Mouse (Mus musculus): ENCODE measurements around the gene Acbd6. TPM values are rescaled to one million over a fixed set of nuclear protein-coding genes. Genes with fewer than 3 reads are reported as not detected.

Gene Acbd6
- 34.3 and 38.3 TPM in 2 replicates for polyA plus RNA-seq (2015; fragmentation: Nextera tagmentation; extraction: Ambion mirVana)

DNA sequence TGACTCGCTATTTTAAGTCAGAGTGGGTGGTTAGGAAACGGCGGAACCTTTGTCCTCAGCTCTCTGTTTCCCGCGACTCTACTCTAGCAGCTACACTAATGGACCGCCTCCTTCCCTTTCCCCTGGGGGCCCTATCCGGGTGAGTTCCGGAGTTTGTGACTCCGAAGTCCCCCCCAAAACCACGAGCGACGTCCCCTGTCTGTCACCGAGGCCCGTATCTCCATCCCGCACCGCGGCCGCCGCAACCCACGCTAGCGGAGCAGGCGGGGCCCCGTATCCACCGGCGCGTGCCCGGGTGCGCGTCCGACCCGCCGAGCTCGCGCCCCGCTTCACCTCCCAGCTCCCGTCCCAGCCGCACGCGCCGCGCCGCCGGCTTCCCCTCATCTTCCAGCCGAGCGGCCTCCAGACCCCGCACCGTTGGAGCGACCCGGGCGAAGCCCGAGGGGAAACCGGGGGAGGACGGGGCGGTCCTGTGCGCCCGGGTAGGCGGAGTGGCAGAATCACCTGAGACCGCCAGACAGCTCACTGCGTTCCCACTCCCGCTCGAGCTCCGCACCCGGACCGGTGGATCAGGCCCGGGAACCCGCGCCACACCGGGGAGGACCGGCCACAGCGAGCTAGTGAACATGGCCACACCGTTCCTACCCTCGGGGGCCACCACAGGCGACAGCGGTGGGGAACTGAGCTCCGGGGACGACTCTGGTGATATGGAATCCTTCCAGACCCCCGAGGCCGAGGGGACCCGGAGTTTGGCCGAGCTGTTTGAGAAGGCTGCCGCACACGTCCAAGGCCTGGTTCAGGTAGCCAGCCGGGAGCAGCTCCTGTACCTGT, at the start of gene Acbd6:
Acbd6 (plus strand) TSS at position 109 of the 831 bp plus-strand sequence.
- Histone ChIP-seq H3K4me2 (ENCODE audit: low read depth, low read length) (peak within 1 kb of the TSS; percentile 76), H3K36me3 (replicated peaks; ENCODE audit: insufficient read depth, low read length) (no peaks in the 10 kb centered on the region), H3K9me3 (ENCODE audit: low read length) (no peaks in the 10 kb centered on the region), H3K9ac (replicated peaks) (peak within 1 kb of the TSS; percentile 93), H3K4me3 (ENCODE audit: low read depth, low read length) (peak within 1 kb of the TSS; percentile 93), H3K27me3 (ENCODE audit: insufficient read depth, low read length) (no peaks in the 10 kb centered on the region), H3K4me1 (ENCODE audit: insufficient read depth) (peaks cover 14% of the 10 kb centered on the region), H3K27ac (ENCODE audit: low read depth) (peak within 1 kb of the TSS; percentile 87)
- 3% methylated on average over 82 of the region's 83 CpGs for WGBS (ENCODE audit: insufficient replicate concordance)
- peak; percentile 83 for DNase-seq
- peak; percentile 90 for ATAC-seq
- TF ChIP-seq CTCF (IDR thresholded peaks at IDR 0.05; ENCODE audit: low read depth): no peak
- no peak for TF ChIP-seq EP300 (IDR thresholded peaks at IDR 0.05; ENCODE audit: low read depth)

DNA sequence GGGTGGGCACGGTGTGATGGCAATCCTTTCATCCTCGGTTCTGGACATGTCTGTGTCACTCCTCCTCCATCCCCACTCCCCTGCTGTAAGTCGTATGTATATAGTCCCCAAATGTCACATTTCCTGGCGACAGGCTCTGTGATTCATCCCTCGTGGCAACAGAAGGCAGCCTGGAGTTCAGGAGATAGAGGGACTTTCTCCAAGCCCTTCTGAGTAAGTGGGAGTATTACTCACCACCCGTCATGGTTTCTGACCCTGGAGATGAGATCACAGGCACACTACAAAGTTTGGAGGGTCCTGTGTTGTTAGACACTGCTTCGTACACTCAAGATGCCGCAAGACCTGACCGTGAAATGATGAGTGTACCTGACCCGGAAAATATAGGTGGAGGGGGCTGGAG, 47.7 kb upstream of the Acbd6 start:
- Histone ChIP-seq H3K36me3 (replicated peaks; ENCODE audit: insufficient read depth, low read length) (no peaks in the 10 kb centered on the region), H3K4me3 (ENCODE audit: low read depth, low read length) (no peak overlapping the region), H3K4me1 (ENCODE audit: insufficient read depth) (no peaks in the 10 kb centered on the region), H3K27me3 (ENCODE audit: insufficient read depth, low read length) (no peaks in the 10 kb centered on the region), H3K9ac (replicated peaks) (no peak overlapping the region), H3K4me2 (ENCODE audit: low read depth, low read length) (no peak overlapping the region), H3K27ac (ENCODE audit: low read depth) (no peak overlapping the region), H3K9me3 (ENCODE audit: low read length) (peaks cover 5% of the 10 kb centered on the region; the same call in 1 of the 2 replicates)
- 60% methylated on average over 10 of the region's 10 CpGs for WGBS (ENCODE audit: insufficient replicate concordance)
- ATAC-seq (no peak), DNase-seq (no peak)
- TF ChIP-seq EP300 (IDR thresholded peaks at IDR 0.05; ENCODE audit: low read depth) (no peak), CTCF (IDR thresholded peaks at IDR 0.05; ENCODE audit: low read depth) (no peak)

DNA sequence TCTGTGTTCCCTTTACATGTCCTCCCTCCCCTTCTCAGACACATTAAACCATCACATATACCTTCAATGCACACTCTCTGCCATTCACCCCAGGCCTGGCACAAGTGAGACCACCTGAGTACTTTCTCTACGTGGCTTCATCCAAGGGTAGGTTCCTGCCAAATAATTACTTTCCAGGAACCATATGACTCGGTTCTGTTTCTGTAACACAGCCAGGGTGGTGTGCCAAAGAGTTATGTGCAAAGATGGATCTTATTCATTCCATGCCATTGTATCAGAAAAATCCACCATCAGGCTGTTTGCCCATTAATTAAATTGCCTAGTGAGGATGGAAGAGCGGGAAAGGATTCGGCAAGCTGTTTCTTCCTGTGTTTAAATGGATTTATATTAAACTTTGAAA, 42.1 kb upstream of the Acbd6 start:
- no peak for TF ChIP-seq EP300 (IDR thresholded peaks at IDR 0.05; ENCODE audit: low read depth)
- TF ChIP-seq CTCF (IDR thresholded peaks at IDR 0.05; ENCODE audit: low read depth): no peak
- WGBS (ENCODE audit: insufficient replicate concordance): 87% methylated on average over 4 of the region's 4 CpGs

DNA sequence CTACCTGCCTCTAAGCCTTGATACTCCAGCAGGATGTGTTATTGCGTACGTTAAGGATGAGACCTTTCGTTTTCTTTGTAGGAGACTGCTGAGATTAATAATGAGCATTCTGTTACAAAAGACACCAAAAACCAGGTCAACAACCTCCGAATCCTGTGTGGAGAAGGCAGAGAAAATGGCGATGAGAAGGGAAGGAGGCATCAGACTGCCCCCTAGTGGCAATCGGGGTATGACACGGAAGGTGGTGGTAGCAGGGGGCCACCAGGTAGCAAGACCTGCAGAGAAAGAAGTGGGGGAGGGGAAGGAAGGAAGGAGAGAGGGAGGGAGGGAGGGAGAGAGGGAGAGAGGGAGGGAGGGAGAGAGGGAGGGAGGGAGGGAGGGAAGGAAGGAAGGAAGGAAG, 41.3 kb upstream of the Acbd6 start:
- peak; percentile 64 for DNase-seq
- TF ChIP-seq EP300 (IDR thresholded peaks at IDR 0.05; ENCODE audit: low read depth) (no peak), CTCF (IDR thresholded peaks at IDR 0.05; ENCODE audit: low read depth) (peak; percentile 79)
- Histone ChIP-seq H3K9me3 (ENCODE audit: low read length) (no peaks in the 10 kb centered on the region), H3K4me3 (ENCODE audit: low read depth, low read length) (no peak overlapping the region), H3K9ac (replicated peaks) (no peak overlapping the region), H3K27me3 (ENCODE audit: insufficient read depth, low read length) (no peaks in the 10 kb centered on the region), H3K27ac (ENCODE audit: low read depth) (no peak overlapping the region), H3K4me2 (ENCODE audit: low read depth, low read length) (no peak overlapping the region), H3K36me3 (replicated peaks; ENCODE audit: insufficient read depth, low read length) (no peaks in the 10 kb centered on the region), H3K4me1 (ENCODE audit: insufficient read depth) (no peaks in the 10 kb centered on the region)
- no peak for ATAC-seq
- WGBS (ENCODE audit: insufficient replicate concordance): 39% methylated on average over 7 of the region's 7 CpGs

More for the DNA sequence above, 42.1 kb upstream of the Acbd6 start:
- no peak for ATAC-seq
- no peaks in the 10 kb centered on the region for H3K27me3 ChIP-seq (ENCODE audit: insufficient read depth, low read length)
- H3K9ac ChIP-seq (replicated peaks): no peak overlapping the region
- H3K4me1 ChIP-seq (ENCODE audit: insufficient read depth): no peaks in the 10 kb centered on the region
- no peak overlapping the region for H3K4me3 ChIP-seq (ENCODE audit: low read depth, low read length)
- H3K9me3 ChIP-seq (ENCODE audit: low read length): no peaks in the 10 kb centered on the region
- no peak overlapping the region for H3K27ac ChIP-seq (ENCODE audit: low read depth)
- no peak overlapping the region for H3K4me2 ChIP-seq (ENCODE audit: low read depth, low read length)
- no peaks in the 10 kb centered on the region for H3K36me3 ChIP-seq (replicated peaks; ENCODE audit: insufficient read depth, low read length)
- DNase-seq: no peak

DNA sequence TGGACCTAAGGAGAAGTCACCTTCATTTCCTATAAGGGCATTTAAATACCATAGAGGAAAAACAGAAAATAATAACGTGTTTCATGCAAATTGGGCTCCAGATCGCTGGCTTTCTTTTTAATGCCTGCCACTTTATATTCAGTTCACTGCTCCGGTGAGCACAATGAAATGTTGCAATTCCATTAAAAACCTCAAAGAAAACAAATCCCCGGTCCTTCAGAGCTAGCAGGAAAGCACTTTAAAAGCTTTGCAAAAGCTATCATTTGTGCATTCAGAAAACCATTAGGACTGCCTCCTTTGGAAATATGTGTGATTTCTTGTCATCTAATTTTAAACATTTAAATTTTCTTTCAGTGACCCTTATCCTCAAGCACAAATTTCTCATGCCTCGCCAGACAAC, 40.9 kb upstream of the Acbd6 start:
- Histone ChIP-seq H3K4me3 (ENCODE audit: low read depth, low read length) (no peak overlapping the region), H3K4me1 (ENCODE audit: insufficient read depth) (no peaks in the 10 kb centered on the region), H3K36me3 (replicated peaks; ENCODE audit: insufficient read depth, low read length) (no peaks in the 10 kb centered on the region), H3K9me3 (ENCODE audit: low read length) (no peaks in the 10 kb centered on the region), H3K27me3 (ENCODE audit: insufficient read depth, low read length) (no peaks in the 10 kb centered on the region), H3K27ac (ENCODE audit: low read depth) (no peak overlapping the region), H3K4me2 (ENCODE audit: low read depth, low read length) (no peak overlapping the region), H3K9ac (replicated peaks) (no peak overlapping the region)
- WGBS (ENCODE audit: insufficient replicate concordance): 62% methylated on average over 5 of the region's 5 CpGs
- ATAC-seq: no peak
- TF ChIP-seq EP300 (IDR thresholded peaks at IDR 0.05; ENCODE audit: low read depth) (no peak), CTCF (IDR thresholded peaks at IDR 0.05; ENCODE audit: low read depth) (no peak)
- no peak for DNase-seq

DNA sequence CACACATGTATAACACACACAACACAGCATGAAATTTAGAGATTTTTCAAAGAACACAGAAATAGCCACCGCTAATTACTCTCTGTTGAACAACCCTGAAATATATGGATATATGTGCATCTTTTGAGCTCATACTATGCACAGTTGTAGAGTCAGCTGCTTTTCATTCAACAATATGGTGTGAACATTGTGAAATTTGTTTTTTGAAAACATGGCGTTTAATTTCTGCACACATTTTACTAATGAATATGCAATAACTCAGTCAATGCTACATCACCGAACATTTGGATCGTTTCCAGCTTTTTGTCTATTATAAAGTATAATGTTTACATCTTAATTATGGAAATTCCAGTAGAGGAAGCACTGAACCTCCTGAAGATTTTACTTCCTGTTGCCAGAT, 37.6 kb upstream of the Acbd6 start:
- TF ChIP-seq CTCF (IDR thresholded peaks at IDR 0.05; ENCODE audit: low read depth) (no peak), EP300 (IDR thresholded peaks at IDR 0.05; ENCODE audit: low read depth) (no peak)
- H3K4me2 ChIP-seq (ENCODE audit: low read depth, low read length): no peak overlapping the region
- 83% methylated on average over 4 of the region's 4 CpGs for WGBS (ENCODE audit: insufficient replicate concordance)
- no peaks in the 10 kb centered on the region for H3K27me3 ChIP-seq (ENCODE audit: insufficient read depth, low read length)
- H3K4me3 ChIP-seq (ENCODE audit: low read depth, low read length): no peak overlapping the region
- H3K9ac ChIP-seq (replicated peaks): no peak overlapping the region
- no peak overlapping the region for H3K27ac ChIP-seq (ENCODE audit: low read depth)
- DNase-seq: no peak
- H3K36me3 ChIP-seq (replicated peaks; ENCODE audit: insufficient read depth, low read length): no peaks in the 10 kb centered on the region
- ATAC-seq: no peak
- H3K4me1 ChIP-seq (ENCODE audit: insufficient read depth): no peaks in the 10 kb centered on the region
- H3K9me3 ChIP-seq (ENCODE audit: low read length): no peaks in the 10 kb centered on the region

Data from liver, postnatal 0 days (tissue).